Mouse (Mus musculus) MEL (cell line): ENCODE results near the gene Tspan3. TPM values are rescaled to one million over a fixed set of nuclear protein-coding genes. Genes with fewer than 3 reads are reported as not detected.

Experiments
- DNase-seq: peaks from one replicate; pipeline ENCODE4 v3.0.0; 2011; ENCODE audit warnings: low read depth, low spot score
- H3K27ac ChIP-seq: 2 replicates; pipeline ENCODE4 v1.5.1; 2012; ENCODE audit warnings: low read depth, mild to moderate bottlenecking, control low read depth, low read length, moderate library complexity; ENCODE audit not compliant: control insufficient read depth
- H3K27me3 ChIP-seq, 2 experiments: fragments of 150-350 bp in 1 of 2; sonication (generic) in 1 of 2; 2 replicates each; pipeline ENCODE4 v1.6.1; 2012; ENCODE audit warnings: low read length in 2 of 2, mild to moderate bottlenecking in 2 of 2, improper control_type of control experiment in 1 of 2, moderate library complexity in 1 of 2; ENCODE audit not compliant: insufficient read depth in 2 of 2, control insufficient read depth in 1 of 2
- H3K36me3 ChIP-seq, 2 experiments: 2 replicates each; pipeline ENCODE4 v1.6.1; 2012 to 2014; ENCODE audit warnings: low read length in 2 of 2, improper control_type of control experiment in 1 of 2, inconsistent platforms in 1 of 2, mild to moderate bottlenecking in 1 of 2; ENCODE audit not compliant: insufficient read depth in 2 of 2, control insufficient read depth in 1 of 2
- H3K4me1 ChIP-seq, 2 experiments: fragments of 150-350 bp in 1 of 2; sonication (generic) in 1 of 2; 2 replicates each; pipeline ENCODE4 v1.6.1; 2012; ENCODE audit warnings: low read length in 2 of 2, improper control_type of control experiment in 1 of 2, mild to moderate bottlenecking in 1 of 2; ENCODE audit not compliant: insufficient read depth in 2 of 2, control insufficient read depth in 1 of 2
- H3K4me3 ChIP-seq, 2 experiments: fragments of 150-350 bp in 1 of 2; sonication (generic) in 1 of 2; 2 replicates each; pipeline ENCODE4 v1.5.1; 2012; ENCODE audit warnings: low read depth in 2 of 2, low read length in 2 of 2, mild to moderate bottlenecking in 2 of 2, moderate library complexity in 2 of 2, control low read depth in 1 of 2, improper control_type of control experiment in 1 of 2; ENCODE audit not compliant: control insufficient read depth in 1 of 2, insufficient read depth in 1 of 2
- H3K79me2 ChIP-seq: 2 replicates; pipeline ENCODE4 v1.6.1; 2012; ENCODE audit warnings: mild to moderate bottlenecking, low read length, moderate library complexity; ENCODE audit not compliant: control insufficient read depth, poor library complexity, insufficient read depth
- H3K9ac ChIP-seq: 2 replicates; pipeline ENCODE4 v1.6.1; 2012; ENCODE audit warnings: low read depth, mild to moderate bottlenecking, control low read depth, low read length, moderate library complexity; ENCODE audit not compliant: control insufficient read depth, poor library complexity, severe bottlenecking
- H3K9me3 ChIP-seq: fragments of 150-350 bp; sonication (generic); replicated peaks from 2 replicates; pipeline ENCODE4 v1.6.1; 2012; ENCODE audit warnings: mild to moderate bottlenecking, low read length, improper control_type of control experiment, moderate library complexity; ENCODE audit not compliant: insufficient read depth
- BHLHE40 ChIP-seq: IDR thresholded peaks from 2 replicates; pipeline ENCODE4 v1.6.1; 2012; ENCODE audit warnings: low read depth, mild to moderate bottlenecking, inconsistent platforms, low read length, improper control_type of control experiment, borderline replicate concordance
- CHD2 ChIP-seq: IDR thresholded peaks from 2 replicates; pipeline ENCODE4 v1.6.1; 2011; ENCODE audit warnings: low read length, improper control_type of control experiment
- EP300 ChIP-seq, 2 experiments: IDR thresholded peaks; 2 replicates each; pipeline ENCODE4 v1.6.1; 2011; ENCODE audit warnings: improper control_type of control experiment in 2 of 2, low read length in 2 of 2, low read depth in 1 of 2, mild to moderate bottlenecking in 1 of 2
- GABPA ChIP-seq: IDR thresholded peaks from 2 replicates; pipeline ENCODE4 v1.6.1; 2012; ENCODE audit warnings: low read depth, mild to moderate bottlenecking, inconsistent platforms, low read length, improper control_type of control experiment, moderate library complexity
- GATA1 ChIP-seq: IDR thresholded peaks from 2 replicates; pipeline ENCODE4 v1.6.1; 2011; ENCODE audit warnings: low read depth, low read length, improper control_type of control experiment
- JUND ChIP-seq: IDR thresholded peaks from 2 replicates; pipeline ENCODE4 v1.6.1; 2011; ENCODE audit warnings: low read depth, mild to moderate bottlenecking, improper control_type of control experiment, low read length
- KAT2A ChIP-seq: conservative IDR thresholded peaks from 2 replicates; pipeline ENCODE4 v1.6.1; 2012; ENCODE audit warnings: low read depth, low read length, improper control_type of control experiment, inconsistent platforms
- MAFK ChIP-seq: IDR thresholded peaks from 2 replicates; pipeline ENCODE4 v1.6.1; 2011; ENCODE audit warnings: low read depth, mild to moderate bottlenecking, low read length, improper control_type of control experiment, borderline replicate concordance
- NELFE ChIP-seq: IDR thresholded peaks from 2 replicates; pipeline ENCODE4 v1.6.1; 2011; ENCODE audit warnings: low read depth, low read length, improper control_type of control experiment
- POLR2AphosphoS2 ChIP-seq: IDR thresholded peaks from 2 replicates; pipeline ENCODE4 v1.6.1; 2011; ENCODE audit warnings: low read length, improper control_type of control experiment
- POLR2AphosphoS5 ChIP-seq: IDR thresholded peaks from 2 replicates; pipeline ENCODE4 v1.6.1; 2012; ENCODE audit warnings: low read depth, borderline replicate concordance, mild to moderate bottlenecking, inconsistent platforms, low read length, moderate library complexity, mixed read lengths
- TBP ChIP-seq: IDR thresholded peaks from 2 replicates; pipeline ENCODE4 v1.8.0; 2011; ENCODE audit warnings: low read depth, low read length, improper control_type of control experiment
- TCF12 ChIP-seq: IDR thresholded peaks from 2 replicates; pipeline ENCODE4 v1.6.1; 2014; ENCODE audit warnings: low read depth, mild to moderate bottlenecking, inconsistent platforms, low read length, improper control_type of control experiment, moderate library complexity
- UBTF ChIP-seq: IDR thresholded peaks from 2 replicates; pipeline ENCODE4 v1.6.1; 2012; ENCODE audit warnings: low read depth, mild to moderate bottlenecking, inconsistent platforms, low read length, improper control_type of control experiment, moderate library complexity, borderline replicate concordance; ENCODE audit not compliant: insufficient read depth
- USF1 ChIP-seq: IDR thresholded peaks from 2 replicates; pipeline ENCODE4 v1.6.1; 2014; ENCODE audit warnings: low read depth, mild to moderate bottlenecking, inconsistent platforms, low read length, improper control_type of control experiment, moderate library complexity
- USF2 ChIP-seq, 2 experiments: IDR thresholded peaks; 2 replicates each; pipeline ENCODE4 v1.6.1; 2011 to 2012; ENCODE audit warnings: improper control_type of control experiment in 2 of 2, low read length in 2 of 2, borderline replicate concordance in 1 of 2, inconsistent platforms in 1 of 2, low read depth in 1 of 2, mild to moderate bottlenecking in 1 of 2; ENCODE audit not compliant: insufficient read depth in 1 of 2
- ZKSCAN1 ChIP-seq: IDR thresholded peaks from 2 replicates; pipeline ENCODE4 v1.6.1; 2012; ENCODE audit warnings: low read depth, mild to moderate bottlenecking, inconsistent platforms, low read length, improper control_type of control experiment, moderate library complexity
- ZMIZ1 ChIP-seq: IDR thresholded peaks from 2 replicates; pipeline ENCODE4 v1.6.1; 2012; ENCODE audit warnings: low read depth, mild to moderate bottlenecking, inconsistent platforms, low read length, improper control_type of control experiment, moderate library complexity
- polyA plus RNA-seq, 2 experiments: library from polyadenylated mRNA; stranded (reverse) in 1 of 2; unstranded in 1 of 2; fragments of >175 nt in 1 of 2; fragments of >200 nt in 1 of 2; gene quantifications; 2 replicates each; pipeline versions ENCODE4 v1.2.1 to v1.2.4; 2012; ENCODE audit warnings: low replicate concordance in 2 of 2, low read depth in 1 of 2; ENCODE audit not compliant: insufficient read length in 2 of 2, insufficient read depth in 1 of 2, missing spikeins in 1 of 2
- total RNA-seq: library from RNA; depleted of rRNA; stranded (reverse); fragments of 300-350 nt; gene quantifications from 2 replicates; pipeline ENCODE4 v1.2.3, GENCODE M21; 2012

The Tspan3 gene
- total and polyA plus RNA-seq, 3 experiments = 49.5 to 87.3 (median 62.6) TPM

- TF ChIP-seq USF1 = no peak
- TF ChIP-seq USF2 (IDR thresholded peaks at IDR 0.05; ENCODE audit: borderline replicate concordance in 1 of 2, insufficient read depth in 1 of 2, low read depth in 1 of 2, low read length in 2 of 2) = no peak
- no peak for TF ChIP-seq TCF12
- TF ChIP-seq POLR2AphosphoS5 = no peak
- no peak for TF ChIP-seq NELFE
Measured at GRCm38 (mm10) chr9:56135590-56136197, 29.6 kb downstream of the Tspan3 start (continued).

DNA sequence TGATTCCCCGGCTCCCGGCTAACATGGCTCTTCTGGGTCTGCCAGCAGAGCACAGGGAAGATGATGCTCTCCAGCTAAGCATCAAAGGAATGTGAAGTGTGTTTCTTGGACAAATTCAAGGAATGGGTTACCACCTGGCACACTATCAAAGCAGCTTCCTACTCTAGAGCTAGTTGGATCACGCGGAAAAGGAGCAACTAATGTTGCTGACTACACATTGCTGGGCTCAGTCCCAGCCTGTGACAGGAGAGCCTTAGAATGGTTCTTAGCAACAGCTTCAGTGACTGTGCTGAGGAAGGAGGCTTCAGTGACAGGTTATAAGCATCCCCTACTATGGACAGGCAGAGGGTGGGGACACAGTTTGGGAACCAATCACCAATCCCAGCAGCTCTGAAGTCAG lies 30.7 kb downstream of the Tspan3 start:
- Histone ChIP-seq H3K36me3 (peaks cover 2% of the 10 kb centered on the region in 2 experiments; a peak in 3 of 4 replicates), H3K9ac (no peak overlapping the region), H3K4me3 (no peak overlapping the region), H3K27ac (no peak overlapping the region), H3K4me1 (peaks cover 2 to 5% of the 10 kb centered on the region in 2 experiments; a peak in 1 of 4 replicates), H3K9me3 (no peaks in the 10 kb centered on the region), H3K27me3 (no peaks in the 10 kb centered on the region), H3K79me2 (no peaks in the 10 kb centered on the region)
- TF ChIP-seq EP300 (IDR thresholded peaks at IDR 0.05; ENCODE audit: low read depth in 1 of 2, low read length in 2 of 2) (no peak), TBP (no peak), POLR2AphosphoS5 (no peak), KAT2A (no peak), CHD2 (no peak), NELFE (no peak)
- no peak for DNase-seq

GRCm38 (mm10) chr9:56133970-56134369 lies 31.3 kb downstream of the Tspan3 start:
- no peak for TF ChIP-seq CHD2
- TF ChIP-seq MAFK = no peak
- no peak for TF ChIP-seq JUND
- TF ChIP-seq TBP = no peak
- TF ChIP-seq GABPA = no peak
- no peak for TF ChIP-seq GATA1
- no peak for TF ChIP-seq BHLHE40
- TF ChIP-seq ZKSCAN1 = no peak
- TF ChIP-seq POLR2AphosphoS2 = no peak
- TF ChIP-seq ZMIZ1 = no peak
- no peak for TF ChIP-seq POLR2AphosphoS5
- TF ChIP-seq KAT2A = no peak
- TF ChIP-seq NELFE = no peak
- no peak for TF ChIP-seq UBTF
- Histone ChIP-seq H3K4me3 (no peak overlapping the region), H3K27me3 (no peaks in the 10 kb centered on the region), H3K9me3 (no peaks in the 10 kb centered on the region), H3K4me1 (peaks cover 2 to 5% of the 10 kb centered on the region in 2 experiments; a peak in 1 of 4 replicates), H3K27ac (no peak overlapping the region), H3K9ac (no peak overlapping the region), H3K36me3 (peaks cover 2% of the 10 kb centered on the region in 2 experiments; a peak in 3 of 4 replicates), H3K79me2 (no peaks in the 10 kb centered on the region)
- no peak for DNase-seq
